Mouse (Mus musculus) heart, postnatal 0 days (tissue): Measurements from ENCODE around the gene Nxph4.

Experiments
- CTCF ChIP-seq: IDR thresholded peaks from 2 replicates; pipeline ENCODE4 v1.5.1; 2016; ENCODE audit warnings: antibody characterized with exemption, control low read depth, low read depth
- EP300 ChIP-seq: IDR thresholded peaks from 2 replicates; pipeline ENCODE4 v1.6.1; 2016; ENCODE audit warnings: antibody characterized with exemption, low read depth

- TF ChIP-seq CTCF (no peak), EP300 (no peak)
These were observed 19.6 kb downstream of the Nxph4 start, which contains the start of gene Ndufa4l2 for GRCm38 (mm10) chr10:127514764-127515163.
